Comparison of ENCODE assay signal across 8 mouse cellular contexts in the genomic region with DNA sequence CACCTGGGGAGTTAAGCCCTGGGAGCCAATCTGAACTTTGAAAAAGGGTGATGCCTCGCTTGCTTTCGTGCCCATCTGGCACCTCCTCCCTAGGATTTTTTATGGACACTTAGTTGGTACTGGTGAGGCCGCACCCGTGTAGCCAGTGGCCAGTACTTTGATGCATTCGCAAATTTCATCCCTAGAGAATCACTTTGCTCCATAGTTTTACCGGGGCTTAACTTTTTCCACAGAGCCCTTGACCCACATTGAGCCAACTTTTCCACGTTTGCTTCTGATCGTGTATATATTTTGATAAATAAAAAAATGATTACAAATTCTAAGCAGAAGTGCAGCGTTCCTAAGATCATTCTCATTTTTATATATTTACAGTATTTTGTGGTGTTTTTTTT. TPM values are rescaled to one million over a fixed set of nuclear protein-coding genes. Genes with fewer than 3 reads are reported as not detected.
DNase-seq lines count a peak whose midpoint lies in the region; ATAC-seq and TF ChIP-seq lines count a peak whose summit lies in the region.

No protein-coding gene starts in this region.

- intact Hi-C loops in left cerebral cortex, postnatal 25 days (cut with DNase I), result no loop called here

- no peaks in the 10 kb centered on the region for H3K27me3 ChIP-seq in kidney, adult 2 months (replicated peaks; ENCODE audit: control insufficient read depth, insufficient read depth, low read length)
- H3K27me3 ChIP-seq in hindbrain, embryonic 14.5 days (ENCODE audit: control insufficient read depth, insufficient read depth, low read length), result no peaks in the 10 kb centered on the region
- H3K27me3 ChIP-seq in midbrain, embryonic 15.5 days (replicated peaks), result no peaks in the 10 kb centered on the region

- peak overlapping the region; percentile 68 for H3K9ac ChIP-seq in hindbrain, embryonic 14.5 days
- H3K9ac ChIP-seq in midbrain, embryonic 15.5 days, result peak overlapping the region; percentile 57; the same call in 1 of the 2 replicates

- WGBS in kidney, adult 2 months, result 5% methylated on average over 9 of the region's 9 CpGs
- 18% methylated on average over 9 of the region's 9 CpGs for WGBS in hindbrain, embryonic 14.5 days
- WGBS in midbrain, embryonic 15.5 days, result 18% methylated on average over 9 of the region's 9 CpGs

- H3K4me1 ChIP-seq in kidney, adult 2 months (ENCODE audit: control insufficient read depth, insufficient read depth, low read length), result no peaks in the 10 kb centered on the region
- H3K4me1 ChIP-seq in hindbrain, embryonic 14.5 days (replicated peaks; ENCODE audit: control insufficient read depth, insufficient read depth, low read length), result no peaks in the 10 kb centered on the region
- H3K4me1 ChIP-seq in midbrain, embryonic 15.5 days, result 0 out of 2 replicates have a peak, but pooled peaks cover 3% of the 10 kb centered on the region

- no peak for TF ChIP-seq CTCF in kidney, adult 2 months (conservative IDR thresholded peaks at IDR 0.05; ENCODE audit: insufficient read depth, insufficient read length, low read depth, low read length)

- no peaks in the 10 kb centered on the region for H3K9me3 ChIP-seq in hindbrain, embryonic 14.5 days (ENCODE audit: control insufficient read depth, low read length)
- H3K9me3 ChIP-seq in midbrain, embryonic 15.5 days, result no peaks in the 10 kb centered on the region

- no peak for TF ChIP-seq POLR2A in kidney, adult 2 months (IDR thresholded peaks at IDR 0.05; ENCODE audit: low read depth, low read length)

- 0 out of 2 replicates have a peak overlapping the region, but pooled peaks have one; percentile 24 for H3K27ac ChIP-seq in kidney, adult 2 months (ENCODE audit: insufficient read depth, low read depth, low read length)
- H3K27ac ChIP-seq in hindbrain, embryonic 14.5 days, result peak overlapping the region; percentile 81; the same call in 1 of the 2 replicates
- peak overlapping the region; percentile 84 for H3K27ac ChIP-seq in midbrain, embryonic 15.5 days

- DNase-seq in kidney, adult 2 months, result no peak
- no peak for DNase-seq in kidney, postnatal 10 days
- peak; percentile 5 for DNase-seq in brain, adult 2 months (ENCODE audit: low read depth, low spot score)
- DNase-seq in hindbrain, embryonic 14.5 days (ENCODE audit: low spot score), result no peak
- no peak for DNase-seq in adrenal gland, adult 8-10 months
- no peak for DNase-seq in thymus, postnatal 14 days
- DNase-seq in left cerebral cortex, postnatal 25 days (ENCODE audit: low spot score in 2 of 2), result no peak

- H3K36me3 ChIP-seq in kidney, adult 2 months (ENCODE audit: control insufficient read depth, insufficient read depth, low read length), result no peaks in the 10 kb centered on the region
- H3K36me3 ChIP-seq in hindbrain, embryonic 14.5 days (replicated peaks; ENCODE audit: control insufficient read depth, insufficient read depth), result 0 out of 2 replicates have a peak, but pooled peaks cover 4% of the 10 kb centered on the region
- no peaks in the 10 kb centered on the region; the same call in 1 of the 2 replicates for H3K36me3 ChIP-seq in midbrain, embryonic 15.5 days (replicated peaks)

- peak overlapping the region; percentile 53 for H3K4me2 ChIP-seq in hindbrain, embryonic 14.5 days (replicated peaks)
- H3K4me2 ChIP-seq in midbrain, embryonic 15.5 days, result peak overlapping the region; percentile 52

- peak overlapping the region; percentile 93 for H3K4me3 ChIP-seq in kidney, adult 2 months (ENCODE audit: insufficient read depth, low read depth, low read length)
- peak overlapping the region; percentile 67 for H3K4me3 ChIP-seq in hindbrain, embryonic 14.5 days (replicated peaks; ENCODE audit: low read length)
- H3K4me3 ChIP-seq in midbrain, embryonic 15.5 days, result peak overlapping the region; percentile 70

- ATAC-seq in hindbrain, embryonic 14.5 days (ENCODE audit: low FRiP score), result no peak
- no peak for ATAC-seq in midbrain, embryonic 15.5 days (replicated peaks)

RNA-seq across cellular contexts. Expression of gene Eif1ax, which starts 0.8 kb away (rescaled TPM):
- 51.8 and 56.2 TPM in 2 replicates for polyA plus RNA-seq in kidney, adult 2 months (2012; rRNA removed)
- polyA plus RNA-seq in hindbrain, embryonic 14.5 days (2014; fragmentation: Nextera tagmentation; extraction: Ambion mirVana), result 109 and 116 TPM in 2 replicates
- 78.8 and 87.7 TPM in 2 replicates for polyA plus RNA-seq in midbrain, embryonic 15.5 days (2015; fragmentation: Nextera tagmentation; extraction: Ambion mirVana)
- total RNA-seq in adrenal gland, adult 8-10 months (2022), result 100 to 1,000 TPM in 1 of 4 experiments, 10 to 100 TPM in 3; 68.9 to 106 (median 84.4) TPM
- total RNA-seq in left cerebral cortex, postnatal 25 days (2021), result 100 to 1,000 TPM; 131 to 138 TPM

RNA-seq across cellular contexts. Expression of gene Map7d2, which starts 41.6 kb away (rescaled TPM):
- polyA plus RNA-seq in kidney, adult 2 months (2012; rRNA removed), result 0.07 and 0.14 TPM in 2 replicates
- 38.2 and 44.6 TPM in 2 replicates for polyA plus RNA-seq in hindbrain, embryonic 14.5 days (2014; fragmentation: Nextera tagmentation; extraction: Ambion mirVana)
- polyA plus RNA-seq in midbrain, embryonic 15.5 days (2015; fragmentation: Nextera tagmentation; extraction: Ambion mirVana), result 37.2 and 40.1 TPM in 2 replicates
- 1 to 10 TPM; 3.1 to 5.7 (median 4.5) TPM for total RNA-seq in adrenal gland, adult 8-10 months (2022)
- total RNA-seq in left cerebral cortex, postnatal 25 days (2021), result 100 to 1,000 TPM in 1 of 2 experiments, 10 to 100 TPM in 1; 90.5 to 111 TPM

Comparison
In these comparisons a context has a peak if more than half of its experiments do, and no peak if none do; other contexts are left out.
1. H3K27ac ChIP-seq: peak in every context shown above with its lines; median percentile 84 in midbrain, embryonic 15.5 days; 81 in hindbrain, embryonic 14.5 days; 24 in kidney, adult 2 months.
2. RNA of gene Map7d2, which starts 41.6 kb away (polyA plus RNA-seq): 37.2 to 40.1 TPM in midbrain, embryonic 15.5 days and 38.2 to 44.6 TPM in hindbrain, embryonic 14.5 days; 0.07 to 0.14 TPM in kidney, adult 2 months; every median in the first group is over 10 times any median in the second.
3. Peak in every context shown above with its lines, with median percentiles within 50 percentile points of each other: H3K4me3 ChIP-seq.